Mouse (Mus musculus): ENCODE results near the gene Hcn2.

Hcn2 gene

DNA sequence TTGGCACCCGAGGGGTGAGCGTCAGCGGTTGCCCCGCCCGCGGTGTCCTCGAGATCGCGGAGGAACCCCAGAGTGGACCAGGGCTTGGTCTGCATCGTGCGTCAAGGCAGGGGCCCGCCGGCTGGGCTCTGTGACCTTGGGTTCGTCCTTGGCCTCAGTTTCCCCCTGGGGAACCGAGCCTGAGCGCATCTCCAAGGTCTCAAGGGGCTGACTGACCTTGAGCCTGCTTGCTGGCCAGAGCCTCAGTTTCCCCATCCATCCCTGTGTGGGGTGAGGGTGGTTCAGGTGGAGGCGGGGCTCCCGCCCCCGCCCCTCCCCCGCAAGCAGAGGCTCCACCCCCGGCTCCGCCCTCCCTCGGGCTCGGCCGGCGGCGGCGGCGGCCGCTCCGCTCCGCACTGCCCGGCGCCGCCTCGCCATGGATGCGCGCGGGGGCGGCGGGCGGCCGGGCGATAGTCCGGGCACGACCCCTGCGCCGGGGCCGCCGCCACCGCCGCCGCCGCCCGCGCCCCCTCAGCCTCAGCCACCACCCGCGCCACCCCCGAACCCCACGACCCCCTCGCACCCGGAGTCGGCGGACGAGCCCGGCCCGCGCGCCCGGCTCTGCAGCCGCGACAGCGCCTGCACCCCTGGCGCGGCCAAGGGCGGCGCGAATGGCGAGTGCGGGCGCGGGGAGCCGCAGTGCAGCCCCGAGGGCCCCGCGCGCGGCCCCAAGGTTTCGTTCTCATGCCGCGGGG, at the start of gene Hcn2:
Hcn2 (plus strand) TSS at position 381 of the 734 bp plus-strand sequence.
- DNase-seq = no peak

DNA sequence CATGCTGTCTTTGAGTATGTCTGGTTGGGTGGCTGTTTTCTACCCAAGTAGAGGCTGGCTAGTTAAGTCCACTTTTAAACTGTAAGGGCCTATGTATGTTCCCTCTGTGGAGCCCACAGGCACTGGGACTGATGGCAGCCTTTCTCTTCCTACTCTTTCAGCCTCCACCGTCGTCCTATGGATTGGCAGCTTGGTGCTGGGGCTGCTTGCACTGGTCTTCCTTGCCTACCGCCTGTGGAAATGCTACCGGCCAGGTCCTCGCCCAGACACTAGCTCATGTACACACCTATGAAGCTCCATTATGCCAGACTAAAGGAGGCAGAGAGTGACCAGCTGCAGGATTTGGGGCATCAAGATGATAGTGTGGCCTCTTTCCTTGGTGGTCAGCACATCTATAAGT, 48.4 kb upstream of the Hcn2 start:
- DNase-seq = no peak

DNA sequence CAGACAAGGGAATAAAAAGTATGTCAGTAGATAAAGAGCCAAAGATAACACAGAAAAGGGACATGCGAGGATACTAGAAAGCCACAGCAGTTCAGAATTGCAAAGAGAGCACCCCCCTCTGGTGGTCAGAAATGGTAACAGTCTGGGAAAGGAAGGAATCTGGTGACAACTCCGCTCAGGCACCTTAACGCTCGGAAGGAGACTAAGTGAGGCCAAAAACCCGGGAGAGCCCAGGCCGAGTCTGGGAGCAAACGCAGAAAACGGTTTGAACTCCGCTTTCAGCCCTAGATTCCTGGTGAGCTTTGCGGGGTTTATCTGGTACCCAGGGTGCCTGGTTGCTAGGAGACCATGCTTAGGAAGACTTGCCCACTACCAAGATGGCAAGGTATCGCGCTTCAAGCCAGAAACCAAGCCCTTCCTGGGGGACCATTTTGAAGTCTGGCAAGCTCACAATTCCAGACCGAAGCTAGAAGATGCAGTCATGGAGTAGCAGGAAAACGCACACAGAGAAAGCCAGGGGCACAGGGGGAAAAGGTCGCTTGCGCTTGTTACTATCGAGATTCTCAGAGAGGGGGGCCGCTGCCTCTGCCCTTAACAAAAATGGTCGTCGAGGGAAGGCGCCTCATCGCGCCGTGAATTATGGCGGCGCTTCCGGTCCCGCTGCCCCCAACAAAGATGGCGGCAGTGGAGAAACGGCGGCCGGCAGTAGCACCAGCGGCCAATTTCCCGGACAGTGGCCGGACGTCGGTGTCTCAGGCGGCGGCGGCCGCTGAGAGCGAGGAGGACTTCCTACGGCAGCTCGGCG, 47.5 kb upstream of the Hcn2 start, which contains the start of gene Tpgs1:
Tpgs1 (plus strand) TSS at position 599 of the 805 bp plus-strand sequence.
- DNase-seq = peak; percentile 90 to 91

DNA sequence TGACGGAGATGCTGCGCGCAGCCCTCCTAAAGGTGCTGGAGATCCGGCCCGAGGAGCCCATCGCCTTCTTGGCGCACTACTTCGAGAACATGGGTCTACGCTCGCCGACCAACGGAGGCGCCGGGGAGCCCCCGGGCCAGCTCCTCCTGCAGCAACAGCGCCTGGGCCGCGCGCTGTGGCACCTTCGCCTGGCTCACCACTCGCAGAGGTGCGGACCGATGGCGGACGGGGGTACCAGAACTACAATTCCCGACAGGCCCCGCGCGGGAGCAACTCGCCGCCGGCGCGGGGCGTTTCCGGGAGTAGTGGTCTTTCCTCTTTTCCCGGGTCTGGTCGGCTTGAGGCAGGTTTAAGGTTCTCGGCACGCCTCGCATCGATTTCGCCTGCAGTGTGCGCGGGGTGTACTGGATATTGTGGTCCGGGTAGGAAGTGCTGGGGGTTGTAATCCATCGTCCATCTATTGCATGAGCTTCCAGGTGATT, 46.8 kb upstream of the Hcn2 start:
- peak; percentile 68 to 76 for DNase-seq

DNA sequence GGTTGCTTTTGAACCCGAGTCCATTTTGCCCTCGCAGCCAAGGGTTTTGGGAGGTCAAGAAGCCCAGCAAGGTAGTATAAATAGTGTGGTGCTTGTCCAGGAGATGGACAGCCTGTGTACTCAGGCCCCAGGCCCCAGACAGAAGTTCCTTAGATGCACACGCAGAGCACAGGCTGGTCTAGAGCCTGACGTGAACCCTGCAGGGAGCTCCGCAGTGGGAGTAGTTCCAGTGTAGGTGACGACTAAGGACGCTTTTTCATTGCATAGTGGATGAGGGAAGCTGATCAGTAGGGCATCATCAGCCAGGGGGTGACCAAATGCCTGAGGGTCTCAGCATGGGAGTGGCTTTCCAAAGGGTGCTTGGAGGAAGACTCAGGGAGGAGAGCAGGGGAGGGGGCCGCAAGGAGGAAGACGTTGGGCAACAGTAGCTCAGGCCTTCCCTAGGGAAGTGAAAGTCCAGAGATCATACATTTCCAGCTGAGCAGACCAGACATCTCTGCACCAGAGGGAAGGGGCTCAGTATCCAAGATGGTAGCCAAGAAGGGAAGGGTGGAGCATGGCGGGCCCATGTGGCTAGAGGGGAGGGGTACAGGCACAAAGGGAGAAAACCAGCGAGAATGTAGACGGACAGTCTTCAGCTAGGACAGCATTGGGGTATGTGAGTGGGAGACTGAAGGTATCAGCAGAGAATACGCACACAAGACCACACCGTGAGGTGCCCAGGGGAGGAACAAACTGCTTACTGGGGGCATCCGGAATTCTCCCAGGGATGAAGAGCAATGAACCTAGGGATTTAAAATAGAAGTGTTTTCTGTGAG, 46.2 kb upstream of the Hcn2 start:
- no peak for DNase-seq

DNA sequence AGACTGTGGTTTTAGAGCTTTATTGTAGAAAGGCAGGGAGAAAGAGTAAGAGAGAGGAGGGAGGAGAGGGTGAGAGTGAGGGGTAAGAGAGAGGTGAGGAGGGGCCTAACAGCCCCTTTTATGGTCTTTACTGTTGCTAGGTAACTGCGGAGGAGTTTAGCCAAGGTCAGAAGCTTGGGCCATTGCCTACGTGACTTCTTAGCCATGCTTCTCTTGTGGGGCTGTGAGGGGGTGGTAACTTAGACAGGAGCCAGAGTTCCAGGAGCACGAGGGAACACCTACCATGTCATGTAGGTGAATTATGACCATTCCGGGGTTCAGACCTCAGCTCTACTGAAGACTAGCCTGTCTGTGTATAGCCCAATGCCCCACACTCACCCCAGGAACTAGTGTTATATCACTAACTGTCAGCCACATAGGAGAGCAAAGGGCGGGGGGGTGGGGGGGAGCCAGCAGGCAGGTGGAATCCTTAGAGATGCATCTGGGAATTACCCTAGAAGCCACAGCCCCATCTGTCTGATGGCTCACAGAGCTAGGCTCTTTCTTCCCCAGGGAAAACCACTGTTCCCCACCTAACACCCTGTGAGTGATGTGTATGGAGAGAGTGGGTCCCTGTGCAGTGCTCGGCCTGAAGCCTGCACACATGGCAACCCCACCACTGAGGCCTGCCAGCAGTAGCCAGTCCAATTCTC, 44.9 kb upstream of the Hcn2 start:
- DNase-seq = no peak

DNA sequence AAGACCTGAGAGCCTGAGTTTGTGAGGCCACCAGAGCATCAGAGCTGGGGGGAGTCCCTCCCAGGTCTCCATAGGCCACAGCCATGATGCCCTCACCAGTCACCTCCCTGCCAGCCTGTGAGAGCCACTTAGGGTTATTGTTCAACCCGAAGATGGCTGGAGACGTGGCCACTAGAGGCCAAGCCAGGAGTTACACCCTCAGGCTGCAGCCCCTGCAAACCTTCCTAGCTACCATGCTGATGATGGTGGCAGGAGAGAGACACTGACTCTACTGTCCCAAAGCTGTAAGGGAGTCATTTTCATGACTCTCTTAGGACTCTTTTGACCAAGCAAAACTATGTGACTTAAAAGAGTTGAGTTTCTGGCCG, 44.4 kb upstream of the Hcn2 start:
- DNase-seq = no peak

DNA sequence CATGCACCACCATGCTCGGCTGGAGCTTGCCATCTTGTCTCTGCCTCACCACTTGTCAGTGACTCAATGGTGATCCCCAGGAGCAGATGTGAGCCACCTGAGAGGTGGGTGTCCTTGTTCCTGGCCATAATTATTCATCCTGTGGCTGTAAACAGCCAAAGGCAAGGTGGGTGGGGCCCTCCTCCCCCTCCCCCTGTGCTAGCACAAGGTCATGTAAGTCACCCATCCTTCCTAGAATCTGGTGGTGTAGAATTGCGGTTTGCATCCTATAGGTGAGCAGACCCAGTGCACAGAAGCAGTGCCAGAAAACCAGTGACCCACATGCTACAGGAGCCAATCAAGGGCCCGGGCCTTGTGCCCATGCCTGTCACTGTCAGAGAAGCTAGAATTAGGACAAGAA, 43.4 kb upstream of the Hcn2 start:
- DNase-seq = no peak

DNA sequence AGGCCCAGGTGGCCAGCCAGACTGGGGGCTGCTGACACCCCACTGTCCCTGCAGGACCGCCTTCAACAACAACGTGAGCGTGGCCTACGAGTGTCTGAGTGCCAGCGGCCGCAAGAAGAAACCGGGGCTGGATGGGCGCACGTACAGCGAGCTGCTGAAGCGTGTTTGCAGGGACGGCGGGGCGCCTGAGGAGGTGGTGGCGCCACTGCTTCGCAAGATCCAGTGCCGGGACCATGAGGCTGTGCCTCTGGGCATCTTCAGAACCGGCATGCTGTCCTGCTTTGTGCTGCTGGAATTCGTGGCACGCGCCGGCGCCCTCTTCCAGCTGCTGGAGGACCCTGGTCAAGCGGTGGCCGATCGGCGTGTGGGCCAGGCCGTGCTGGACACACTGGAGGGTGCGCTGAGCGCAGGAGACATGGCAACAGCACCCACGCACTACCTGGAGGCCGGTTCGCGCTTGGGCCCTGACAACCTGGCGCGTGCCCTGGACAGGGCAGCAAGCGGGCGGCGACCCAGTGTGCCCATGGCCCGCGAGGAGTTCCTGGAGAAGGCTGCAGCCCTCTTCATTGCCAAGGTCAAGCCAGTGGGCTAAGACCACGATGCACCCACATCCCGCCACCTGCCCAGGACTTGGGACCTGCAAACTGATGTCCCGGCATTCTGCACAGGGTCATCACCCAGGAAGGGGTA, 40.9 kb upstream of the Hcn2 start:
- DNase-seq = no peak

DNA sequence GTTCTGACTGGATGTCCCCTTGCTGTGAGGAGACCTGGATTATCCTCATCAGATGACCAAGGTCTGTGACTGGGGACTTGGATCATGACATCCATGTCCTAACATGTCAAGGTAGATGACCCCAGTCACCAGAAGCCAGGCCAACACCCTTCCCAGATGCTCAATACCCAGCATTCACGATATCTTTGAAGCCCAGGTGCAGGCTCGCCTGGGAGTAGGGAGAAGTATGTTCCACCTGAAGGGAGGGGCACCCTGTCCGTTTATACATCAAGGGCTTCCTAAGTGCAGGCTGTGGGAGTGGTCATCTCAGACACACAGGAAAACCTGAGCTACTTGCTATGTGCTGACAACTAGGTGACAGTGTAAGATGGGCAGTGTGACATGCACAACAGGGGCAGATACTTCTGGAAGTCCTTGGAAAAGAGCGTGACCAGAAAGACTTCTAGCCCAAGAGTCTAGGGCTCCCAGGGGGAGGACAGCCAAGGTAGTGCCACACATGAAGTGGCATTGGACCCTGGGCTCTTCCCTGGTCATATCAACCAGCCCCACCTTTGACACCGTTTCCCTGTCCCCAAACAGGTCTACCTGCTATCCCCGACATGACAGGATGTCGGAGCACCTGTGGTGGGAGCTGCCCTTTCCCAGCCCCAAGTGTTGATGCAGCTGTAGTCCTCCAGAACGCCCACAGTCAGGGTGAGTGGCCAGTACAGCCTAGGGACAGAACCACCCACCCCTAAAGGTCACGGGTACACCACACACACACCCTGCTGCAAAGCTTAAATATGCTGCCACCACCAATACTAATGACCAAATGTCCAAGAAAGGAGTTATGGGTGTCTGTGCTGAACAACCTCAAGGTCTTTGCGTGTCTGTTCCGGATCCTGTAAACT, 35.6 kb upstream of the Hcn2 start:
- DNase-seq = no peak

DNA sequence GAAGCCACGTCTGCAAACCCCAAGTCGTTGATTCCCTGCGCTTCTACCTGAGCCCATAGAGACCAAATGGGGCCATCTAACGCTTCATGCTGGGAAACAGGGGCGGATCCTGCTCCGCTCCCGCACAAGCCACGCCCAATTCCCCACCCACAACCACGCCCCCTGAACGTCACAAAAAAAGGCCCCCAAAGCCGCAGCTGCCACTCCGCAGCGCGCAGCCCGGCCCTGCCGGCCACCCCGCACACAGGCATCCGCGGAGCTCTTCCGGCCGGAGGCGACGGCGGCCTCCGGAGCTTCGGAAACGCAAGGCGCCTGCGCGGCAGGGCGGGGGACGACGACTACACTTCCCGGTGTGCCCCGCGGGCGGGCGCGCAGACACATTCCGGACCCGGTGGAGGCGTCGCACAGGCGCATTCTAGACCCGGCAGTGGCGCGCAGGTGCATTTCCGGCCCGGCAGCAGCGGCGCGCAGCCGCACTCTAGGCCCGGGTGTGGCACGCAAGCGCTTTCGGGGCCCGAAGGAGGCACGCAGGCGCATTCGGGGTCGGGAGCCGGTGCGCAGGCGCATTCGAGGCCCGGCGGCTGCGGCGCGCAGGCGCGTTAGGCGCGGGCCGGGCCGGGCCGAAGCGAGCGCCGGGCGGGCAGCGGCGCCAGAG, 34.7 kb upstream of the Hcn2 start, which contains the start of gene Cdc34:
Cdc34 (plus strand) TSS at position 605 of the 655 bp plus-strand sequence.
- peak; percentile 99 for DNase-seq

DNA sequence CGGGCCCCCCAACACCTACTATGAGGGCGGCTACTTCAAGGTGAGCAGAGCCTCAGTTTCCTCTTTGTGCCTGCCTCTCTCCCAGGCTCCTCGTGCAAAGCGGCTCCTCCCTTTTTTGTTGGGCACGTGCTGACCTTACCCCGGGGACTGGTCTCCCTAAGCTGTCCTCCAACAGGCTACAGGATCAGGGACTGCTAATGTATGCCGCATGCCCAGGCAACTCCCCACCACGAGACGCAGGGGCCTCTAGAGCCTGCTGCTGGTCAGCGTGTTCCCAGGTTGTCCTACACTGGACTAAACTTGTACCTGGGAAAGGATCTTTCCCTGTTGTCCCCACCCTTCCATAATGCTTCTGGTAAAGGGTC, 33.9 kb upstream of the Hcn2 start:
- peak; percentile 31 to 33 for DNase-seq

DNA sequence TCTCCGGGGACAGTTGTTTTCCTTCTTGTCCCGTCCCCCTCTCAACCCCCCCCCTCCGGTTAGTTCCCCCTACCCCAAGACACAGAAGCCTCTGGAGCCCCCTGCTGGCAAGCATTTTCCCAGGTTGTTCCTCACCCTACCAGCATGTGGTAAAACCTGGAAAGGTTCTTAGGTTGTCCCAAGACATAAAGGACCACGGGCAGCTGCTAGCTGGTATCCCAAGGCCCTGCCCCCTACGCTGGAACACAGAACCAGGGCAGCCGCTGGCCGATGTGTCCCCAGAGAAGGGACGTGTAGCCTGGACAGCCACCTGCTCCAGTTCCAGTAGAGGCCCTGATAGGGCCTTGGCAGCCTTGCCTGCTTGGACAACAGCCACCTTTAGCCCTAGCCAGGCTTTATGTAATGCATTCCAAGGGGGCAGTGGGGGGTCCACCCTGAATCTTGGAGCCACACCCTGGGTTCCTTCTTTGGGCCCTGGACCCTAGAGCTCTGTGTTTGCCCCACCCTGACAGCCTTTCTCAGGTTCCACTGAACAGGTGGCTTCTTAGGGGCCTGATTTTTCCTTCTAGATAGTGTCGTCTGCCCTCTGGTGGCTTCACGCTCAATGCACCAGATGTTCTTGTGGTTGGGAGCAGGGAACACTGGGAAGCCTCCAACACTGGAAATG, 33.4 kb upstream of the Hcn2 start:
- DNase-seq = peak; percentile 56 to 57

DNA sequence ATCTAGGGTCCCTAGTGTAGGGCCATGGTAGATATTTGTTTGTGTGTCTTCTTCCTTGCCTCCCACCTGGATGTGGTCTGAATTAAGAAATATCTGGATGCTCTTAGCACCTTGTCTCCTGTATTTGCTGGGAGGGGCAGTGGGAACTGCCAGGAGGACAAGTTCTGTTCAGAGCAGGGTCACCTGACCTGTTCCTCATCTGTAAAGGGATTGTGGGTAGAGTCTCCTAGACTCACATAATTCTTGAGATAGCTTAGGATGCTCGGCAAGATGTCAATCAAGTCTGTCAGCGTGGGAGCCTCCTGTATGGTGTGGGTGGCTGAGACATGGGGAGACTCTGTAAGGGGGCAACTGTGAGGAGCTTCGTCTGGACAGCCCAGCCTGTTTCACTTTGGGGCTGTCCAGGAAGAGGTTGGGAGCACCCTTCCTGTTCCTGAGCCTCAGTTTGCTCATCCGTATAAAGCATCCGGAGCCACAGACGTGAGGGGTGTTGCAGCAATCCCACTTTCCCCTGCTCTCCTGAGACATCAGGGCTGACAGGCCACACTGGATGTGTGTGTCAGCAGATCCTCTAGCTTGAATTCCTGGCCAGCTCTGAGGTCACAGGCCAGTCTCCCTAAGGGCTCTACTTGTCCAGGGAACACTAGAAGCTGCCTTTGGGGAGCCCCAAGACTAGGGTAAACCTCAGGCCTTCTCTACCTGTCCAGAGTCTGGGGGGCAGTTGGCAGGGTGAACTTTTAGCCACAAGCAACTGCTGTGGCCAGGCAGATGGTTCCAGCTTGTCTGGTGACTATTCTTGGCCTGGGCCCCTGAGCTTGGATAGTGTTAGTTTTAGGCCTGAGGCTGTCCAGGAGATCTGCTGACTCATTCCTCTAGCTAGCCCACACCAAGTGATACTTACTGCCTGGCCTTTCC, 32.5 kb upstream of the Hcn2 start:
- no peak for DNase-seq

DNA sequence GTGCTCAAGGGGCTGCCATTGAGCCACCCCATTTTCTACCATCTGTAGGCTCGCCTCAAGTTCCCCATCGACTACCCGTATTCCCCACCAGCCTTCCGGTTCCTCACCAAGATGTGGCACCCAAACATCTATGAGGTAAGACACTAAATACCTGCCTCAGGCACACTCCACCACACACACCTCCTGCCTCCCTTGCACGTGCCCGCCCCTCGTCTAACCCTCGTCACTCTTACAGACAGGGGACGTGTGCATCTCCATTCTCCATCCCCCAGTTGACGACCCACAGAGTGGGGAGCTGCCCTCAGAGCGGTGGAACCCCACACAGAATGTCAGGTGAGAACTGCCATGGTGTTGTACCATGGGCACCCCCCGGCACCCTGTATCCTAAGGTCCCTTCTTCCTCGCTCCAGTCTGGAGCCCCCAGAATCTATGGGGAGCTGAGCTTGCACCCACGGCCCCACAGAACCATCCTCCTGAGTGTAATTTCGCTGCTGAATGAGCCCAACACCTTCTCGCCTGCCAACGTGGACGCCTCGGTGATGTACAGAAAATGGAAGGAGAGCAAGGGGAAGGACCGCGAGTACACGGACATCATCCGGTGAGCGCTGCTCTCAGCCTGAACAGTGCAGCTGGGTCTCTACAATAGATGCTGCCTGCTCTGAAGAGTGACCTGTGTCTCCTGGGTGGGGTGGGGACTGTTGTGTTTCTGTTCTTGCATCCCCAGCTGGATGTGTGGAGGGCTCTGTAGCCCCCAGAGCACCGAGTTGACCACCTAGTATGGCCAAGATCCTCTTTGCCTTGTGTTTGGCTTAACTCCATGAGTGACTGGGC, 31.4 kb upstream of the Hcn2 start:
- DNase-seq = no peak

DNA sequence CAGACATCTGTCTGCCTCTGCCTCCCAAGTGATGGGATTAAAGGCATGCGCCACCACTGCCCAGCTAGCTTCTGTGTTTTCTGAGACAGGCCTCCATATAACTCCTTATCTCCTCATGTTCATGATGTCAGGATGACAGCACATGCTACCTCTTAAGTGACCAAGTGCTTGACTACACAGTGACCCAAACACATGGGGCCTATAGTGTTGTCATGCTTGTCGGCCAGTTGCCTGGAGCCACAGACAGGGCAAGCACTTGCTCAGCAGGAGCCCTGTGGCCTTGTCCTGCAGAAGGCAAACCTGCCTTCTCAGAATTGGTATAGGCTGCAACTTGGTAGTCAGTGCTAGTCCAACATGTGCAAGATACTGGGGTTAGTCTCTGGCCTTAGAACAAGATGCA, 30.2 kb upstream of the Hcn2 start:
- DNase-seq = no peak

DNA sequence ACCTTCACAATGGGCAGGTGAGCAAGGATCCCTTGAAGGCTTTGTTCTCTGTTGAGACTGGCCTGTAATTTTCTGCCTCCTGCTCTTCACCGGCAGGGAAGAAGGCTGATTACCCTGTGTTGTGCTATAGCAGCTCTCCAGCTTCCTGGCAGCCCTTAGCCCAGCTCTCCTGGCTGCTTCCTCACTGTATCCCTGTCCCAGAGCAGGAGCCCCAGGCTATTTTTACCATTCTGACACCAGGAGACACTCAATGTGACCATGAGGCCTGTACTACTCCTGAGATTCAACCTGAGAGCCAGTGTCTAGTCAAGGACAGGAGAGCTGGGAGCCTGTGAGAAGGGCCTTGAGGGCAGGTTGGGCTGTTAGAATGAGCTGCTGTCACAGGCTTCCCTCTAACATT, 29.7 kb upstream of the Hcn2 start:
- DNase-seq = no peak

DNA sequence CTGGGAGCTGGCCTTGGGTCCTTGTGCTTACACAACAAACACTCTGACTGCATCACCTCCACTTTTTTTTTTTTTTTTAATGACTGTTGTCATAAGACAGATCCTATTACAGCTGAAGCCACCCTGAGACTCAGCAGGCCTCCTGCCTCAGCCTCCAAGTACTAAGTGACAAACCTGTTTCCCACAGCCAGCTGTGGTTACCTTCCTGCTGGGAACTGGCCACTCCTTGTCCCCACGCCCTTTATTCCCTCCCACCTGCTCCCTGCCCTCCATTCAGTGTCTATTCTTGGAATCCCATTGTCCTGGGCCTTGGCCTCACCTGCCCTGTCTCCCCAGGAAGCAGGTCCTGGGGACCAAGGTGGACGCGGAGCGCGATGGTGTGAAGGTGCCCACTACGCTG, 28.9 kb upstream of the Hcn2 start:
- DNase-seq = no peak

Measured in B cell, adult 2 months (primary cell).